Mouse (Mus musculus): ENCODE measurements at regions not wholly inside any gene's neighbourhood (a gene's known extent, or its start where the extent isn't known, plus 50 kb on each side); places are given as distances from the start of the nearest gene placed in this dataset.

GRCm38 (mm10) chr2:57424879-57425278 is 187.4 kb downstream of the Gpd2 start:
- no peak for DNase-seq (ENCODE audit: low spot score)

GRCm38 (mm10) chr2:57425439-57425838 is 188.0 kb downstream of the Gpd2 start:
- no peak for DNase-seq (ENCODE audit: low spot score)

GRCm38 (mm10) chr2:57450996-57451770 is 213.7 kb downstream of the Gpd2 start:
- no peak for DNase-seq (ENCODE audit: low spot score)

- peak; percentile 38 for DNase-seq (ENCODE audit: low spot score)
Measured at GRCm38 (mm10) chr2:57453896-57454679, 216.7 kb downstream of the Gpd2 start.

GRCm38 (mm10) chr2:57459901-57460300 is 222.5 kb downstream of the Gpd2 start:
- no peak for DNase-seq (ENCODE audit: low spot score)

GRCm38 (mm10) chr2:57473873-57474272 is 236.4 kb downstream of the Gpd2 start:
- no peak for DNase-seq (ENCODE audit: low spot score)

- DNase-seq (ENCODE audit: low spot score): no peak
Measured at GRCm38 (mm10) chr2:57492116-57492515, 254.7 kb downstream of the Gpd2 start.

GRCm38 (mm10) chr2:57492914-57493621 is 255.6 kb downstream of the Gpd2 start:
- no peak for DNase-seq (ENCODE audit: low spot score)

- DNase-seq (ENCODE audit: low spot score): no peak
Measured at GRCm38 (mm10) chr2:57496315-57496954, 259.0 kb downstream of the Gpd2 start.

GRCm38 (mm10) chr2:57497933-57498332 is 260.5 kb downstream of the Gpd2 start:
- no peak for DNase-seq (ENCODE audit: low spot score)

- DNase-seq (ENCODE audit: low spot score): peak; percentile 9
Measured at GRCm38 (mm10) chr2:57504678-57505077, 267.2 kb downstream of the Gpd2 start.

GRCm38 (mm10) chr2:57522465-57522864 is 285.0 kb downstream of the Gpd2 start:
- no peak for DNase-seq (ENCODE audit: low spot score)

GRCm38 (mm10) chr2:57522983-57523382 is 285.5 kb downstream of the Gpd2 start:
- DNase-seq (ENCODE audit: low spot score): no peak

GRCm38 (mm10) chr2:57527966-57528365 is 290.5 kb downstream of the Gpd2 start:
- no peak for DNase-seq (ENCODE audit: low spot score)

GRCm38 (mm10) chr2:57539842-57540241 is 302.4 kb downstream of the Gpd2 start:
- no peak for DNase-seq (ENCODE audit: low spot score)

GRCm38 (mm10) chr2:57565258-57565657 is 327.8 kb downstream of the Gpd2 start:
- no peak for DNase-seq (ENCODE audit: low spot score)

- no peak for DNase-seq (ENCODE audit: low spot score)
Measured at GRCm38 (mm10) chr2:57566103-57566502, 328.7 kb downstream of the Gpd2 start.

- DNase-seq (ENCODE audit: low spot score): no peak
Measured at GRCm38 (mm10) chr2:57567183-57567582, 329.7 kb downstream of the Gpd2 start.

GRCm38 (mm10) chr2:57587065-57587464 is 349.6 kb downstream of the Gpd2 start:
- DNase-seq (ENCODE audit: low spot score): no peak

GRCm38 (mm10) chr2:57593558-57593957 is 356.1 kb downstream of the Gpd2 start:
- DNase-seq (ENCODE audit: low spot score): no peak

- DNase-seq (ENCODE audit: low spot score): no peak
Measured at GRCm38 (mm10) chr2:57597694-57598358, 360.4 kb downstream of the Gpd2 start.

GRCm38 (mm10) chr2:57611599-57611998 is 374.2 kb downstream of the Gpd2 start:
- no peak for DNase-seq (ENCODE audit: low spot score)
